Mouse (Mus musculus) cerebellum, adult 11 months (tissue): Measurements from ENCODE around the gene Plppr3.
"Not testable (repeated sequence)": the region's sequence is repeated elsewhere in the genome, so short reads cannot be mapped to it uniquely, and the experiment has no call there.

Experiments
- DNase-seq: peaks from one replicate; pipeline ENCODE4 v3.0.0; 2022

The Plppr3 gene

GRCm38 (mm10) chr10:79900951-79901410 is 26.5 kb upstream of the Plppr3 start:
- DNase-seq: no peak

GRCm38 (mm10) chr10:79897316-79898245 is 23.1 kb upstream of the Plppr3 start:
- no peak for DNase-seq

- no peak for DNase-seq
These were observed 22.4 kb upstream of the Plppr3 start for GRCm38 (mm10) chr10:79896814-79897213.

GRCm38 (mm10) chr10:79896306-79896705 is 21.9 kb upstream of the Plppr3 start:
- no peak for DNase-seq

DNA sequence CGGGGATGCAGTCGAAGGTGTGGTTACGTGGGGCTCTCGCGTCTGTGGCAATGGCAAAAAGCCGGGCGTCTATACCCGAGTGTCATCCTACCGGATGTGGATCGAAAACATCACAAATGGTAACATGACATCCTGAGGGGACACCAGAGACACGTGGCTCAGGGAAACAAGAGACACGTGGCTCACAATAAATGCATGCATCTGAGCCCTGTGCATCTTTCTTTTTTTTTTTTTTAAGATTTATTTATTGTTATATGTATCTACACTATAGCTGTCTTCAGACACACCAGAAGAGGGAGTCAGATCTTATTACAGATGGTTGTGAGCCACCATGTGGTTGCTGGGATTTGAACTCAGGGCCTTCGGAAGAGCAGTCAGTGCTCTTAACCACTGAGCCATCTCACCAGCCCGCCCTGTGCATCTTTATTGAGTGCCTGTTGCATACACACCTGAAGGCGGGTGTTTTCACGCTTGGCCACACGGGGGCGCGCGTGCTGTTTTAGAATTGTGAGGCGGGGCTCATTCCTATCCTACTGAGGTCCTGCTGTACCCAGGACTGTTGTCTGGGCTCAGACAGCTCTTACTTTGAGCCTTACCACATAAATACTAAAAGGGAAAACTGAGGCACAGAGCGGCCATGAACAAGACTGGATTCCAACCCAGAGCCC is 18.2 kb upstream of the Plppr3 start:
- peak; percentile 77 for DNase-seq

DNA sequence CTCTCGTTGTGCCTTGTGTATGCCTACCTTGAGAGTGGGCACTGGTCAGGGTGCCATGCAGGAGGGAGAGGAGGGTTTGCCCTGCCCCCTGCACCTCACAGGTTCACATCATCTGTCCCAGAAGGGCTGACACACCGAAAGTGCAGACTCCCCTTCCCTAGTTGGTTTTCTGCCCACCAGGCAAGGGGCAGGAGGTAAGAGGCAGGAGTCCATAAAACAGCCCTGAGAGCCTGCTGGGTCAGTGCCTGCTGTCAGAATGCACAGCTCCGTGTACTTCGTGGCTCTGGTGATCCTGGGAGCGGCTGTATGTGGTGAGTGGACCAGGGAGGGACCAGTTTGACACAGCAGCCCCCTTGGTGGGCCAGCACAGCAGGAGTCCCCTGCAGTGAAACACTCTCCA is 16.2 kb upstream of the Plppr3 start, which contains the start of gene Cfd:
TSS of gene Cfd (plus strand) at position 184 of the 400 bp plus-strand sequence.
- no peak for DNase-seq

GRCm38 (mm10) chr10:79889386-79889785 is 15.0 kb upstream of the Plppr3 start:
- no peak for DNase-seq

- no peak for DNase-seq
These were observed 12.2 kb upstream of the Plppr3 start for GRCm38 (mm10) chr10:79886611-79887010.

- no peak for DNase-seq
These were observed 11.6 kb upstream of the Plppr3 start, which contains the start of gene Elane for GRCm38 (mm10) chr10:79886054-79886453. TSS of gene Elane (plus strand) at chr10:79886247.

GRCm38 (mm10) chr10:79884938-79885337 is 10.5 kb upstream of the Plppr3 start:
- DNase-seq: not testable (repeated sequence)

GRCm38 (mm10) chr10:79884446-79884845 is 10.0 kb upstream of the Plppr3 start:
- no peak for DNase-seq

- DNase-seq: peak; percentile 78
These were observed 9.1 kb upstream of the Plppr3 start for GRCm38 (mm10) chr10:79883297-79884084.

GRCm38 (mm10) chr10:79881981-79882380 is 7.5 kb upstream of the Plppr3 start:
- no peak for DNase-seq

DNA sequence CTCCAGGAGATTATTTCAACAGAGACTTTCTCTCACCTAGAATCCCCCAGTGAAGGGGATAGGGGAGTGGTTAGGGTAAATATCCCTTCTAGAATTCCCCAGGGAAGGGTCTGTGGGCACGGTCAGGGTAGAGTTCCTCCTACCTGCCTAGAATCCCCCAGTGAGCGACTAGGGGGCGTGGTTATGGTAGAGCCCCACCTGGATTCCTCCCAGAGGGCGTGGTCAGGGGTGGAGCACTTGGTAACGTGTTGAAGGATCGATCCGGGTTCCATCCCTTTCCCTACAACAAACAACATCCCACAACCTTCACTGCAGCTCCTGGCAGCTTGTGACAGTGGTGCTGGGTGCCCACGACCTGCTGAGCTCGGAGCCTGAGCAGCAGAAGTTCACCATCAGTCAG is 6.3 kb upstream of the Plppr3 start:
- DNase-seq: no peak

- DNase-seq: no peak
These were observed 5.1 kb upstream of the Plppr3 start for GRCm38 (mm10) chr10:79879527-79879926.

GRCm38 (mm10) chr10:79877757-79878156 is 3.3 kb upstream of the Plppr3 start:
- no peak for DNase-seq

GRCm38 (mm10) chr10:79877174-79877573 is 2.7 kb upstream of the Plppr3 start:
- no peak for DNase-seq

DNA sequence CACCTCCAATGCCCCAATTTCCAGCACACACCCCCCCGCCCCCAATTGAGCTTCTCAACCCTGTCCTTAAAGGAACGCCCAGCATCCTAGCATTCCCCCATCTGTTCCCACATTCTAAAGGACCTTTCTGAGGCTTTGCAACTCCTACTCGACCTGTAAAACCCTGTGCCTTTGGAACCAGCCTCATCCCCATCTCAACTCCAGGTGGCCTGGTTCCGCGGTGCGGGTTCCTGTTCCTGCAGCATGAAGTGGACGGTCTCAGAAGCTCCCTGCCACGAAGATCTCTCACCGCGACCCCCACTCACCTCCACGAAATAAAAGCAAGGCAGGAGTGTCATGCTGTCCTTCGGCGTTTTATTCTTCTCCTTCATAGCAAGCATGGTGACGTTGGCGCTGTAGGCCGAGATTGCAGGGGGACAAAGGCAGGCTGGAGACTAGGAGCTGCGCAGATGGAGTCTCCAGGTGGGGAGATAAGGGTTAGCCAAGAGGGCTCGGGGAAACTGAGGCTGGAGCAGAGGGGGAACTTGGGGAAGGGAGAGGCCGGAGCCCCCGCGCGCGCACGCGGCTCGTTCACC is 632 bp downstream of the Plppr3 start:
- no peak for DNase-seq

DNA sequence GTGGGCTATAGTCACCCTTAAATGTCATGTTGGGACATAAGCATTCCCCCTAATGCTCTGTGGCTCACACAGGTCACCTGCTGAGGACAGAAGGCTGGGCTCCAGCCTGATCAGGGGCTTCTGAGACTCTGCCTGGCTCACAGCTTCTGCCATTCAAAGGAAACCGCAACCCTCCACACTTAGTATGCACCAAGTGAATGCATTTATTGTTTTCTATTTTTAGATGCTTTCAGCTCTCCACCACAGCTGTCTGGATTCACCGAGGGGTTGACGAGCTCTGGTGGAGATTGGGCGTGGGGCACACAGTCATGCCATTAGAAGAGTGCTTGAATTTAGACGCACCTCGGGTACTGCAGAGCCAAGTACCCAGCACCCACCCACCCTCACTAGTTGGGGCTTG is 1.1 kb downstream of the Plppr3 start:
- no peak for DNase-seq

GRCm38 (mm10) chr10:79872862-79873261 is 1.6 kb downstream of the Plppr3 start:
- no peak for DNase-seq

GRCm38 (mm10) chr10:79871845-79872244 is 2.6 kb downstream of the Plppr3 start:
- DNase-seq: no peak

- no peak for DNase-seq
These were observed 7.8 kb downstream of the Plppr3 start for GRCm38 (mm10) chr10:79866601-79867000.
